Mouse (Mus musculus): ENCODE measurements at regions not wholly inside any gene's neighbourhood (a gene's known extent, or its start where the extent isn't known, plus 50 kb on each side); places are given as distances from the start of the nearest gene placed in this dataset.

GRCm38 (mm10) chr15:61365511-61365910, 442.7 kb upstream of the A1bg start:
- TF ChIP-seq CTCF (IDR thresholded peaks at IDR 0.05; ENCODE audit: extremely low read depth, insufficient read depth, low read length): no peak
- no peak for TF ChIP-seq POLR2A (IDR thresholded peaks at IDR 0.05; ENCODE audit: extremely low read depth, insufficient read depth, low read length)
